Mouse (Mus musculus): ENCODE measurements around the gene Rom1.

Gene Rom1

GRCm38 (mm10) chr19:8929224-8930088, at the start of gene Rom1, which contains the start of gene Eml3:
Gene Rom1, minus strand, starts transcription at chr19:8929356.
Gene Eml3, plus strand, starts transcription at chr19:8929552.
- 2% methylated on average over 70 of the region's 74 CpGs for WGBS

- WGBS = 57% methylated on average over 3 of the region's 3 CpGs
Observed at GRCm38 (mm10) chr19:8976535-8976934, 47.4 kb upstream of the Rom1 start.

GRCm38 (mm10) chr19:8975491-8975890, 46.3 kb upstream of the Rom1 start:
- 95% methylated on average over 2 of the region's 2 CpGs for WGBS

- 92% methylated on average over 1 of the region's 1 CpGs for WGBS
Observed at GRCm38 (mm10) chr19:8974638-8975037, 45.5 kb upstream of the Rom1 start.

GRCm38 (mm10) chr19:8972491-8972890, 43.3 kb upstream of the Rom1 start:
- WGBS = 86% methylated on average over 8 of the region's 8 CpGs

GRCm38 (mm10) chr19:8967893-8968292, 38.7 kb upstream of the Rom1 start:
- WGBS = 6% methylated on average over 9 of the region's 9 CpGs

GRCm38 (mm10) chr19:8967373-8967743, 38.2 kb upstream of the Rom1 start:
- WGBS = 0% methylated on average over 8 of the region's 8 CpGs

GRCm38 (mm10) chr19:8966590-8967372, 37.6 kb upstream of the Rom1 start, which contains the start of gene Eef1g:
Gene Eef1g, plus strand, starts transcription at chr19:8967041.
- WGBS = under 1% methylated on average over 52 of the region's 52 CpGs

- WGBS = 14% methylated on average over 5 of the region's 5 CpGs
Observed at GRCm38 (mm10) chr19:8966198-8966589, 37.0 kb upstream of the Rom1 start.

GRCm38 (mm10) chr19:8965771-8966170, 36.6 kb upstream of the Rom1 start:
- WGBS = 73% methylated on average over 8 of the region's 8 CpGs

- 85% methylated on average over 11 of the region's 11 CpGs for WGBS
Observed at GRCm38 (mm10) chr19:8965075-8965474, 35.9 kb upstream of the Rom1 start.

- 76% methylated on average over 2 of the region's 2 CpGs for WGBS
Observed at GRCm38 (mm10) chr19:8962256-8962655, 33.1 kb upstream of the Rom1 start.

GRCm38 (mm10) chr19:8954171-8954570, 25.0 kb upstream of the Rom1 start:
- 3% methylated on average over 9 of the region's 9 CpGs for WGBS

GRCm38 (mm10) chr19:8953135-8954039, 24.2 kb upstream of the Rom1 start, which contains the start of gene Tut1:
Gene Tut1, plus strand, starts transcription at chr19:8953847.
- 2% methylated on average over 46 of the region's 46 CpGs for WGBS

GRCm38 (mm10) chr19:8952241-8952640, 23.1 kb upstream of the Rom1 start:
- WGBS = 48% methylated on average over 9 of the region's 9 CpGs

GRCm38 (mm10) chr19:8950190-8950589, 21.0 kb upstream of the Rom1 start:
- 57% methylated on average over 5 of the region's 5 CpGs for WGBS

GRCm38 (mm10) chr19:8946929-8947328, 17.8 kb upstream of the Rom1 start:
- WGBS = 94% methylated on average over 7 of the region's 7 CpGs

GRCm38 (mm10) chr19:8945251-8945650, 16.1 kb upstream of the Rom1 start:
- WGBS = 61% methylated on average over 6 of the region's 6 CpGs

- 31% methylated on average over 5 of the region's 5 CpGs for WGBS
Observed at GRCm38 (mm10) chr19:8944750-8945149, 15.6 kb upstream of the Rom1 start.

- WGBS = 38% methylated on average over 5 of the region's 5 CpGs
Observed at GRCm38 (mm10) chr19:8944062-8944461, 14.9 kb upstream of the Rom1 start.

- 50% methylated on average over 2 of the region's 2 CpGs for WGBS
Observed at GRCm38 (mm10) chr19:8943047-8943446, 13.9 kb upstream of the Rom1 start.

Data from cerebral cortex, adult 2 months (tissue).